Mouse (Mus musculus) CD4-positive naive resting alpha-beta T cell, adult 57 days (primary cell): ENCODE data around the gene Ltf. TPM values are rescaled to one million over a fixed set of nuclear protein-coding genes. Genes with fewer than 3 reads are reported as not detected.

Experiments
- total RNA-seq: library from RNA; stranded (reverse); gene quantifications from one replicate; pipeline ENCODE4 v1.2.4, GENCODE M21; 2023

Gene Ltf
- total RNA-seq, result 4.3 TPM

DNA sequence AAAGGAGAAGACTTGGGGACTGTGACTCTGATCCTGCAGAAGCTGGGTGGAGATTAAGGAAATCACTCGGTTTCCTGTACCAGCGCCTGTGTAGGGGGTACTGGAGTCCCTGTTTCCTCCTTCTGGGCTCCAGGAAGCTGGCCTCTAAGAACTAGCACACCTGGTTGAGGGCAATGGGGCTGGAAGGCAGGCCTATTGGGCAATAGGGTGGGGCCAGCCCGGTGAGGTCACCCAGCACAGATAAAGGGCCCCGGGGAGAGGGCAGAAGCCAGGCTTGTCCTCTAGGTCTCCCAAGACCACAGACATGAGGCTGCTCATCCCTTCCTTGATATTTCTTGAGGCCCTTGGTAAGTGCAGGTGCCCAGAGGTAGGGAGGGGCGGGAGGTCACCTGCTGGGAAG, at the start of gene Ltf:
Gene Ltf (plus strand): TSS at position 250 of the 400 bp plus-strand sequence.

DNA sequence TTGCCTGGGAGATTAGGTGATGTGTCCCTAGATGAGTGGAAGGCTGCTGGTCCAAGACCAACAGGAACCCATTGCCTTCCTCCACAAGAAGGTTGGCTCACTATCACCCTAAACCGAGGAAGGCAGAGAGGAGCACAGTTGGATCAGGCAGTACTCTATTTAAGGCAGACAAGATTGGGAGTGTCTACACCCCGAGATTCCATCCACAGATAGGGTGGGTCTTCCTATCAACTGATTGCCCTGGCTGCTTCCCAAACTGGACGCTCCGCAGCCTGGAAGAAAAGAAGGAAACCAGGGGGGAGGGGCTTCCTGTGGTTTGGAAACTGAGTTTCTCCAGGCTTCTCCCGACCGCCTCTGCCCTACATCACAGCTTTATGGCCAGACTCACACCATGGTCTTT, 28.9 kb upstream of the Ltf start, which contains the start of gene Rtp3:
Gene Rtp3 (minus strand): TSS at position 380 of the 400 bp plus-strand sequence.

DNA sequence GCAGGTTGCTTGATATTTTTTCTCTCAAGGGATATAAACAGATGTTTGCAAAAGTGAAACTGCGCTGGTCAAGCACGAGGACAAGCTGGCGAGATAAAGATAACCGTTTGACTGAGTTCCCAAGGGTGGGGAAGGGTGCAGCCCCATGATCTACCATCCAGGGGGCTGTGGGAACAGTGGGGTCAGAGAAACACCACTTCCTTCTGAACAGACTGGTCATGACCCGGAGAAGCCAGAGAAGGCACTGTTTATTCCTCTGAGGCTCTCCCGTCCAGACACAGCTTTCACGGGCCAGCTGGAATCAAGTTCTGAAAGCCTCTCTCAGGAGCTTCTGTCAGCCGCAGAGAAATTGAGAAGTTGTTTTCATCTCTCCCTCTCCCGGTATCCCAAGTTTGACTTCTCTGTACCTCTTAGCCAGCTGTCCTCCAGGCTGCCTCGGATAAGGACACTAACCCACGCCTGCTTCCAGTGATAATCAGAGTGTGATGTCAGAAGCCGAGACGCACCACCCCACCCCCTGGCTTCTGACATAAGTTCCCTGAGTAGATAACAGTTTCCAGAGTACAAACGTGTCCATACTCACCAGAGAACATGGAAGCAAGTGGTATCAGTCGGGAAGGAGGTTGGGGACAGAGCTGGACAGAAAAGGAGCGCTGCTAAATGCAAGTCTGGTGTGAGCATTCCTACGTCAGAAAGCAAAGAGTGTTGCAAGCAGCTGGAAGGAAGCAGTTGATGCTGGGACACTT, 37.9 kb downstream of the Ltf start, which contains the start of gene Ccrl2:
Gene Ccrl2 (minus strand): TSS at position 722 of the 746 bp plus-strand sequence.

Other genes starting within 250 kb of the Ltf start
- not detected for gene Prss42, start 221.1 kb upstream of the Ltf start, total RNA-seq
- gene Prss44, start 205.3 kb upstream of the Ltf start, total RNA-seq, result not detected
- not detected for gene Prss43, start 192.6 kb upstream of the Ltf start, total RNA-seq
- gene Prss45, start 184.7 kb upstream of the Ltf start, total RNA-seq, result not detected
- not detected for gene Prss46, start 174.8 kb upstream of the Ltf start, total RNA-seq
- gene Prss50, start 161.3 kb upstream of the Ltf start, total RNA-seq, result not detected
- 526 TPM for gene Als2cl, start 139.4 kb upstream of the Ltf start, total RNA-seq
- 29.7 TPM for gene Tmie, start 139.2 kb upstream of the Ltf start, total RNA-seq
- gene Fam240a, start 102.4 kb upstream of the Ltf start, total RNA-seq, result 4.1 TPM
- gene Tdgf1, start 73.1 kb upstream of the Ltf start, total RNA-seq, result 1.3 TPM
- gene Lrrc2, start 67.7 kb upstream of the Ltf start, total RNA-seq, result 0.27 TPM
- gene Rtp3, start 28.7 kb upstream of the Ltf start, total RNA-seq, result not detected
- gene Ccrl2, start 38.2 kb downstream of the Ltf start, total RNA-seq, result 4.1 TPM
- gene Lrrfip2, start 98.3 kb downstream of the Ltf start, total RNA-seq, result 31.9 TPM